ENCODE assay signal across 11 mouse cellular contexts in genomic region chr4:82542656-82543397, GRCm38 (mm10).
DNase-seq lines count a peak whose midpoint lies in the region; ATAC-seq lines count a peak whose summit lies in the region.
"Had no signal": no experiment of that assay in that cellular context is flagged by ENCODE, and none has a peak within 500 bp of the region (broad histone marks: within the 10 kb centered on the region; RNA-seq: fewer than 3 reads in every experiment).

No protein-coding gene starts in this region.

- peaks cover 8% of the 10 kb centered on the region; the same call in 1 of the 2 replicates for H3K27me3 ChIP-seq in forebrain, embryonic 13.5 days
- peaks cover 7% of the 10 kb centered on the region; the same call in 1 of the 2 replicates for H3K27me3 ChIP-seq in forebrain, embryonic 11.5 days (ENCODE audit: control insufficient read depth, insufficient read depth, low read length)
- no peaks in the 10 kb centered on the region for H3K27me3 ChIP-seq in heart, embryonic 14.5 days (ENCODE audit: control insufficient read depth, insufficient read depth, low read length)
- peaks cover 13% of the 10 kb centered on the region; the same call in 1 of the 2 replicates for H3K27me3 ChIP-seq in heart, embryonic 10.5 days (ENCODE audit: insufficient read depth, poor library complexity, severe bottlenecking)
- H3K27me3 ChIP-seq in neural tube, embryonic 15.5 days (replicated peaks) = 0 out of 2 replicates have a peak, but pooled peaks cover 5% of the 10 kb centered on the region

- 52% methylated on average over 10 of the region's 10 CpGs for WGBS in forebrain, embryonic 13.5 days
- WGBS in forebrain, embryonic 11.5 days = 52% methylated on average over 10 of the region's 10 CpGs
- 60% methylated on average over 10 of the region's 10 CpGs for WGBS in heart, embryonic 14.5 days
- WGBS in heart, embryonic 10.5 days = 57% methylated on average over 10 of the region's 10 CpGs
- WGBS in neural tube, embryonic 15.5 days = 51% methylated on average over 10 of the region's 10 CpGs

- ATAC-seq in forebrain, embryonic 13.5 days = no peak
- ATAC-seq in forebrain, embryonic 11.5 days (replicated peaks; ENCODE audit: low FRiP score) = no peak
- no peak for ATAC-seq in heart, embryonic 14.5 days (ENCODE audit: insufficient number of reproducible peaks, insufficient read depth, low FRiP score, low read depth)
- no peak for ATAC-seq in neural tube, embryonic 15.5 days (ENCODE audit: low FRiP score)
- ATAC-seq: activated CD4-positive, CD25-positive, alpha-beta regulatory T cell, adult 4 months; liver, embryonic 12.5 days had no signal

- DNase-seq in forebrain, embryonic 11.5 days (ENCODE audit: low spot score) = no peak
- no peak for DNase-seq in heart, embryonic 10.5 days (ENCODE audit: low spot score)
- DNase-seq in neural tube, embryonic 10.5 days (ENCODE audit: extremely low spot score, low spot score) = no peak
- no peak for DNase-seq in spleen, postnatal 36 days (ENCODE audit: low spot score in 2 of 2)
- no peak for DNase-seq in embryo, embryonic 10 days (ENCODE audit: low spot score)

- peak overlapping the region; percentile 10; the same call in 1 of the 2 replicates for H3K27ac ChIP-seq in forebrain, embryonic 13.5 days
- no peak overlapping the region for H3K27ac ChIP-seq in forebrain, embryonic 11.5 days (ENCODE audit: low read depth, low read length)
- H3K27ac ChIP-seq in heart, embryonic 14.5 days (replicated peaks in 1 of 2; ENCODE audit: control insufficient read depth in 1 of 2, insufficient read depth in 1 of 2, low read depth in 2 of 2, low read length in 2 of 2) = no peak overlapping the region
- no peak overlapping the region for H3K27ac ChIP-seq in heart, embryonic 10.5 days
- 0 out of 2 replicates have a peak overlapping the region, but pooled peaks have one; percentile 0 for H3K27ac ChIP-seq in neural tube, embryonic 15.5 days (replicated peaks)
- H3K27ac ChIP-seq: liver, embryonic 12.5 days had no signal

- no peak overlapping the region for H3K4me3 ChIP-seq in forebrain, embryonic 13.5 days
- no peak overlapping the region for H3K4me3 ChIP-seq in forebrain, embryonic 11.5 days (ENCODE audit: low read depth, low read length)
- H3K4me3 ChIP-seq in heart, embryonic 14.5 days (ENCODE audit: control insufficient read depth in 1 of 2, insufficient read depth in 1 of 2, low read depth in 1 of 2, low read length in 2 of 2) = no peak overlapping the region
- H3K4me3 ChIP-seq in heart, embryonic 10.5 days = no peak overlapping the region
- no peak overlapping the region for H3K4me3 ChIP-seq in neural tube, embryonic 15.5 days (replicated peaks)
- H3K4me3 ChIP-seq: liver, embryonic 12.5 days; neural tube, embryonic 13.5 days had no signal

- 0 out of 2 replicates have a peak overlapping the region, but pooled peaks have one; percentile 16 for H3K9ac ChIP-seq in forebrain, embryonic 13.5 days
- no peak overlapping the region for H3K9ac ChIP-seq in forebrain, embryonic 11.5 days (ENCODE audit: low read length)
- peak overlapping the region; percentile 27; the same call in 1 of the 2 replicates for H3K9ac ChIP-seq in heart, embryonic 14.5 days (ENCODE audit: low read length)
- H3K9ac ChIP-seq in neural tube, embryonic 15.5 days (replicated peaks) = no peak overlapping the region
- H3K9ac ChIP-seq: liver, embryonic 12.5 days; neural tube, embryonic 13.5 days had no signal

- peaks cover 58% of the 10 kb centered on the region for H3K4me1 ChIP-seq in forebrain, embryonic 13.5 days
- H3K4me1 ChIP-seq in forebrain, embryonic 11.5 days (replicated peaks; ENCODE audit: control insufficient read depth, insufficient read depth, low read length) = peaks cover 2% of the 10 kb centered on the region; the same call in 1 of the 2 replicates
- peaks cover 10 to 34% of the 10 kb centered on the region in 2 experiments for H3K4me1 ChIP-seq in heart, embryonic 14.5 days (ENCODE audit: control insufficient read depth in 2 of 2, insufficient read depth in 2 of 2, low read length in 2 of 2)
- H3K4me1 ChIP-seq in heart, embryonic 10.5 days = peaks cover 21% of the 10 kb centered on the region
- H3K4me1 ChIP-seq in neural tube, embryonic 15.5 days = peaks cover 16% of the 10 kb centered on the region

- peaks cover 4% of the 10 kb centered on the region; the same call in 1 of the 2 replicates for H3K36me3 ChIP-seq in forebrain, embryonic 13.5 days (ENCODE audit: poor library complexity, severe bottlenecking)
- no peaks in the 10 kb centered on the region for H3K36me3 ChIP-seq in forebrain, embryonic 11.5 days (ENCODE audit: control insufficient read depth, insufficient read depth, low read length)
- H3K36me3 ChIP-seq in heart, embryonic 14.5 days (ENCODE audit: control insufficient read depth, insufficient read depth, low read length) = peaks cover 9% of the 10 kb centered on the region
- H3K36me3 ChIP-seq in heart, embryonic 10.5 days = no peaks in the 10 kb centered on the region
- no peaks in the 10 kb centered on the region for H3K36me3 ChIP-seq in neural tube, embryonic 15.5 days
- H3K36me3 ChIP-seq: liver, embryonic 12.5 days; neural tube, embryonic 13.5 days had no signal

- H3K9me3 ChIP-seq in forebrain, embryonic 13.5 days (replicated peaks) = no peaks in the 10 kb centered on the region
- H3K9me3 ChIP-seq in forebrain, embryonic 11.5 days (ENCODE audit: control insufficient read depth, low read length) = no peaks in the 10 kb centered on the region
- no peaks in the 10 kb centered on the region for H3K9me3 ChIP-seq in heart, embryonic 14.5 days (ENCODE audit: control insufficient read depth, low read length)
- no peaks in the 10 kb centered on the region for H3K9me3 ChIP-seq in heart, embryonic 10.5 days
- H3K9me3 ChIP-seq in neural tube, embryonic 15.5 days (replicated peaks) = no peaks in the 10 kb centered on the region
- H3K9me3 ChIP-seq: liver, embryonic 12.5 days; neural tube, embryonic 13.5 days had no signal

- H3K4me2 ChIP-seq in forebrain, embryonic 13.5 days = peak overlapping the region; percentile 5; the same call in 1 of the 2 replicates
- H3K4me2 ChIP-seq in forebrain, embryonic 11.5 days (ENCODE audit: low read depth, low read length, severe bottlenecking) = no peak overlapping the region
- H3K4me2 ChIP-seq in heart, embryonic 14.5 days (ENCODE audit: low read length) = no peak overlapping the region
- no peak overlapping the region for H3K4me2 ChIP-seq in neural tube, embryonic 15.5 days
- H3K4me2 ChIP-seq: liver, embryonic 12.5 days; neural tube, embryonic 13.5 days had no signal

Comparison
In these comparisons a context has a peak if more than half of its experiments do, and no peak if none do; other contexts are left out.
1. H3K27ac ChIP-seq: peak in forebrain, embryonic 13.5 days (single experiment) and neural tube, embryonic 15.5 days (single experiment); none in forebrain, embryonic 11.5 days (single experiment), heart, embryonic 14.5 days (0 of 2) and heart, embryonic 10.5 days (single experiment).
2. H3K9ac ChIP-seq: peak in forebrain, embryonic 13.5 days (single experiment) and heart, embryonic 14.5 days (single experiment); none in forebrain, embryonic 11.5 days (single experiment) and neural tube, embryonic 15.5 days (single experiment).